Mouse (Mus musculus) MEL (cell line): ENCODE data around the gene Cmbl. TPM values are rescaled to one million over a fixed set of nuclear protein-coding genes. Genes with fewer than 3 reads are reported as not detected.

Experiments used
- DNase-seq: peaks from one replicate; pipeline ENCODE4 v3.0.0; 2011; ENCODE audit warnings: low read depth, low spot score
- H3K27ac ChIP-seq: 2 replicates; pipeline ENCODE4 v1.5.1; 2012; ENCODE audit warnings: low read depth, mild to moderate bottlenecking, control low read depth, low read length, moderate library complexity; ENCODE audit not compliant: control insufficient read depth
- H3K27me3 ChIP-seq, 2 experiments: fragments of 150-350 bp in 1 of 2; sonication (generic) in 1 of 2; 2 replicates each; pipeline ENCODE4 v1.6.1; 2012; ENCODE audit warnings: low read length in 2 of 2, mild to moderate bottlenecking in 2 of 2, improper control_type of control experiment in 1 of 2, moderate library complexity in 1 of 2; ENCODE audit not compliant: insufficient read depth in 2 of 2, control insufficient read depth in 1 of 2
- H3K36me3 ChIP-seq, 2 experiments: 2 replicates each; pipeline ENCODE4 v1.6.1; 2012 to 2014; ENCODE audit warnings: low read length in 2 of 2, improper control_type of control experiment in 1 of 2, inconsistent platforms in 1 of 2, mild to moderate bottlenecking in 1 of 2; ENCODE audit not compliant: insufficient read depth in 2 of 2, control insufficient read depth in 1 of 2
- H3K4me1 ChIP-seq, 2 experiments: fragments of 150-350 bp in 1 of 2; sonication (generic) in 1 of 2; 2 replicates each; pipeline ENCODE4 v1.6.1; 2012; ENCODE audit warnings: low read length in 2 of 2, improper control_type of control experiment in 1 of 2, mild to moderate bottlenecking in 1 of 2; ENCODE audit not compliant: insufficient read depth in 2 of 2, control insufficient read depth in 1 of 2
- H3K4me3 ChIP-seq, 2 experiments: fragments of 150-350 bp in 1 of 2; sonication (generic) in 1 of 2; 2 replicates each; pipeline ENCODE4 v1.5.1; 2012; ENCODE audit warnings: low read depth in 2 of 2, low read length in 2 of 2, mild to moderate bottlenecking in 2 of 2, moderate library complexity in 2 of 2, control low read depth in 1 of 2, improper control_type of control experiment in 1 of 2; ENCODE audit not compliant: control insufficient read depth in 1 of 2, insufficient read depth in 1 of 2
- H3K79me2 ChIP-seq: 2 replicates; pipeline ENCODE4 v1.6.1; 2012; ENCODE audit warnings: mild to moderate bottlenecking, low read length, moderate library complexity; ENCODE audit not compliant: control insufficient read depth, poor library complexity, insufficient read depth
- H3K9ac ChIP-seq: 2 replicates; pipeline ENCODE4 v1.6.1; 2012; ENCODE audit warnings: low read depth, mild to moderate bottlenecking, control low read depth, low read length, moderate library complexity; ENCODE audit not compliant: control insufficient read depth, poor library complexity, severe bottlenecking
- H3K9me3 ChIP-seq: fragments of 150-350 bp; sonication (generic); replicated peaks from 2 replicates; pipeline ENCODE4 v1.6.1; 2012; ENCODE audit warnings: mild to moderate bottlenecking, low read length, improper control_type of control experiment, moderate library complexity; ENCODE audit not compliant: insufficient read depth
- BHLHE40 ChIP-seq: IDR thresholded peaks from 2 replicates; pipeline ENCODE4 v1.6.1; 2012; ENCODE audit warnings: low read depth, mild to moderate bottlenecking, inconsistent platforms, low read length, improper control_type of control experiment, borderline replicate concordance
- CHD2 ChIP-seq: IDR thresholded peaks from 2 replicates; pipeline ENCODE4 v1.6.1; 2011; ENCODE audit warnings: low read length, improper control_type of control experiment
- E2F4 ChIP-seq: IDR thresholded peaks from 2 replicates; pipeline ENCODE4 v1.6.1; 2011; ENCODE audit warnings: low read depth, low read length, improper control_type of control experiment, borderline replicate concordance
- EP300 ChIP-seq, 2 experiments: IDR thresholded peaks; 2 replicates each; pipeline ENCODE4 v1.6.1; 2011; ENCODE audit warnings: improper control_type of control experiment in 2 of 2, low read length in 2 of 2, low read depth in 1 of 2, mild to moderate bottlenecking in 1 of 2
- ETS1 ChIP-seq: IDR thresholded peaks from 2 replicates; pipeline ENCODE4 v1.6.1; 2012; ENCODE audit warnings: low read depth, mild to moderate bottlenecking, inconsistent platforms, low read length, improper control_type of control experiment, moderate library complexity
- GABPA ChIP-seq: IDR thresholded peaks from 2 replicates; pipeline ENCODE4 v1.6.1; 2012; ENCODE audit warnings: low read depth, mild to moderate bottlenecking, inconsistent platforms, low read length, improper control_type of control experiment, moderate library complexity
- GATA1 ChIP-seq: IDR thresholded peaks from 2 replicates; pipeline ENCODE4 v1.6.1; 2011; ENCODE audit warnings: low read depth, low read length, improper control_type of control experiment
- HCFC1 ChIP-seq: IDR thresholded peaks from 2 replicates; pipeline ENCODE4 v1.6.1; 2012; ENCODE audit warnings: low read depth, mild to moderate bottlenecking, inconsistent platforms, low read length, improper control_type of control experiment, moderate library complexity
- MAZ ChIP-seq: IDR thresholded peaks from 2 replicates; pipeline ENCODE4 v1.6.1; 2012; ENCODE audit warnings: low read depth, mild to moderate bottlenecking, inconsistent platforms, low read length, improper control_type of control experiment
- MEF2A ChIP-seq: IDR thresholded peaks from 2 replicates; pipeline ENCODE4 v1.6.1; 2014; ENCODE audit warnings: low read depth, mild to moderate bottlenecking, inconsistent platforms, low read length, improper control_type of control experiment; ENCODE audit not compliant: poor library complexity, insufficient replicate concordance, severe bottlenecking; ENCODE audit errors: extremely low read depth
- MXI1 ChIP-seq: IDR thresholded peaks from 2 replicates; pipeline ENCODE4 v1.6.1; 2011; ENCODE audit warnings: mild to moderate bottlenecking, low read depth, low read length, improper control_type of control experiment
- MYB ChIP-seq: IDR thresholded peaks from 2 replicates; pipeline ENCODE4 v1.6.1; 2011; ENCODE audit warnings: mild to moderate bottlenecking, low read depth, low read length, improper control_type of control experiment
- NELFE ChIP-seq: IDR thresholded peaks from 2 replicates; pipeline ENCODE4 v1.6.1; 2011; ENCODE audit warnings: low read depth, low read length, improper control_type of control experiment
- NRF1 ChIP-seq: IDR thresholded peaks from 2 replicates; pipeline ENCODE4 v1.6.1; 2014; ENCODE audit warnings: low read depth, mild to moderate bottlenecking, inconsistent platforms, low read length, improper control_type of control experiment, moderate library complexity; ENCODE audit not compliant: poor library complexity, insufficient read depth, severe bottlenecking
- POLR2A ChIP-seq, 2 experiments: IDR thresholded peaks; 2 replicates each; pipeline ENCODE4 v1.6.1; 2011 to 2012; ENCODE audit warnings: low read length in 2 of 2, mild to moderate bottlenecking in 2 of 2, control low read depth in 1 of 2, improper control_type of control experiment in 1 of 2, low read depth in 1 of 2, moderate library complexity in 1 of 2; ENCODE audit not compliant: control insufficient read depth in 1 of 2, insufficient read depth in 1 of 2, poor library complexity in 1 of 2
- POLR2AphosphoS2 ChIP-seq: IDR thresholded peaks from 2 replicates; pipeline ENCODE4 v1.6.1; 2011; ENCODE audit warnings: low read length, improper control_type of control experiment
- POLR2AphosphoS5 ChIP-seq: IDR thresholded peaks from 2 replicates; pipeline ENCODE4 v1.6.1; 2012; ENCODE audit warnings: low read depth, borderline replicate concordance, mild to moderate bottlenecking, inconsistent platforms, low read length, moderate library complexity, mixed read lengths
- RCOR1 ChIP-seq: IDR thresholded peaks from 2 replicates; pipeline ENCODE4 v1.6.1; 2012; ENCODE audit warnings: low read depth, mild to moderate bottlenecking, inconsistent platforms, low read length, improper control_type of control experiment
- SIN3A ChIP-seq: IDR thresholded peaks from 2 replicates; pipeline ENCODE4 v1.6.1; 2012; ENCODE audit warnings: low read length, improper control_type of control experiment, inconsistent platforms
- TAL1 ChIP-seq: IDR thresholded peaks from 2 replicates; pipeline ENCODE4 v1.6.1; 2012; ENCODE audit warnings: mild to moderate bottlenecking, inconsistent platforms, low read length, moderate library complexity, mixed read lengths
- TBP ChIP-seq: IDR thresholded peaks from 2 replicates; pipeline ENCODE4 v1.8.0; 2011; ENCODE audit warnings: low read depth, low read length, improper control_type of control experiment
- TCF12 ChIP-seq: IDR thresholded peaks from 2 replicates; pipeline ENCODE4 v1.6.1; 2014; ENCODE audit warnings: low read depth, mild to moderate bottlenecking, inconsistent platforms, low read length, improper control_type of control experiment, moderate library complexity
- UBTF ChIP-seq: IDR thresholded peaks from 2 replicates; pipeline ENCODE4 v1.6.1; 2012; ENCODE audit warnings: low read depth, mild to moderate bottlenecking, inconsistent platforms, low read length, improper control_type of control experiment, moderate library complexity, borderline replicate concordance; ENCODE audit not compliant: insufficient read depth
- USF1 ChIP-seq: IDR thresholded peaks from 2 replicates; pipeline ENCODE4 v1.6.1; 2014; ENCODE audit warnings: low read depth, mild to moderate bottlenecking, inconsistent platforms, low read length, improper control_type of control experiment, moderate library complexity
- ZC3H11A ChIP-seq: IDR thresholded peaks from 2 replicates; pipeline ENCODE4 v1.6.1; 2012; ENCODE audit warnings: low read depth, mild to moderate bottlenecking, inconsistent platforms, low read length, improper control_type of control experiment
- ZNF384 ChIP-seq: IDR thresholded peaks from 2 replicates; pipeline ENCODE4 v1.6.1; 2012; ENCODE audit warnings: low read depth, mild to moderate bottlenecking, inconsistent platforms, low read length, improper control_type of control experiment
- polyA plus RNA-seq, 2 experiments: library from polyadenylated mRNA; stranded (reverse) in 1 of 2; unstranded in 1 of 2; fragments of >175 nt in 1 of 2; fragments of >200 nt in 1 of 2; gene quantifications; 2 replicates each; pipeline versions ENCODE4 v1.2.1 to v1.2.4; 2012; ENCODE audit warnings: low replicate concordance in 2 of 2, low read depth in 1 of 2; ENCODE audit not compliant: insufficient read length in 2 of 2, insufficient read depth in 1 of 2, missing spikeins in 1 of 2
- total RNA-seq: library from RNA; depleted of rRNA; stranded (reverse); fragments of 300-350 nt; gene quantifications from 2 replicates; pipeline ENCODE4 v1.2.3, GENCODE M21; 2012

Cmbl gene
- total and polyA plus RNA-seq, 3 experiments, result 0.22 to 0.31 TPM; not detected in 1

GRCm38 (mm10) chr15:31571906-31572722 is 6.9 kb downstream of the Cmbl start:
- Histone ChIP-seq H3K4me3 (no peak overlapping the region), H3K36me3 (peaks cover 0 to 19% of the 10 kb centered on the region in 2 experiments; a peak in 2 of 4 replicates), H3K79me2 (no peaks in the 10 kb centered on the region), H3K9me3 (no peaks in the 10 kb centered on the region), H3K27ac (no peak overlapping the region)
- peak; percentile 53 for DNase-seq
- TF ChIP-seq POLR2AphosphoS2 (no peak), MAZ (no peak), E2F4 (no peak), UBTF (no peak), NELFE (no peak)
- TF ChIP-seq, all 39 proteins: peak for 0
- H3K27me3 ChIP-seq, result no peaks in the 10 kb centered on the region
- H3K9ac ChIP-seq, result no peak overlapping the region
- peaks cover 12 to 29% of the 10 kb centered on the region in 2 experiments for H3K4me1 ChIP-seq

DNA sequence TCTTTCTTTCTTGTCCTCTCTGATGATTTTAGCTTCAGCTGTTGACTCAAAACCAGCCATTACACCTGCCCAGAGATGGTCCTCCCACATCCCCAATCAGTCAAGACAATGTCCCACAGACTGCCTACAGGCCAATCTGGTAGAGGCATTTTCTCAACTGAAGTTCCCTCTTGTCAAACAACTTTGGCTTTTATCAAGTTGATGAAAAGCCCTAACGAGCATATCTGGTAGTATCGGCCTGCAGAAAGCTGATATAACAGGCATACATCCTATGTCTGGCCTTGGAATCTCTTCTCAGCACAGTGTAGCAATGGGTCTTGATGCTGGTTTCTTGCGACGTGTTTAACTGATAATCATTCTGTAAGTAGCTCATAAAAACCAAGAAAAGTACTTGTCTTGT is 8.1 kb downstream of the Cmbl start:
- DNase-seq, result peak; percentile 75
- TF ChIP-seq RCOR1 (peak; percentile 68), ZNF384 (no peak), TBP (0 out of 2 replicates have a peak, but pooled peaks have one; percentile 42), MXI1 (peak; percentile 30; the same call in 1 of the 2 replicates), SIN3A (peak; percentile 66; the same call in 1 of the 2 replicates), TCF12 (peak; percentile 87), EP300 (IDR thresholded peaks at IDR 0.05; ENCODE audit: low read depth in 1 of 2, low read length in 2 of 2) (peak in 1 of 2 experiments; percentile 84; a peak in 3 of 4 replicates), ZC3H11A (0 out of 2 replicates have a peak, but pooled peaks have one; percentile 1), GABPA (no peak), MAZ (0 out of 2 replicates have a peak, but pooled peaks have one; percentile 37), POLR2AphosphoS5 (no peak), MEF2A (no peak), ETS1 (0 out of 2 replicates have a peak, but pooled peaks have one; percentile 37), USF1 (no peak), POLR2AphosphoS2 (no peak), E2F4 (no peak), GATA1 (peak; percentile 86), POLR2A (IDR thresholded peaks at IDR 0.05; ENCODE audit: control insufficient read depth in 1 of 2, insufficient read depth in 1 of 2, low read depth in 1 of 2, low read length in 2 of 2, poor library complexity in 1 of 2) (no peak), TAL1 (peak; percentile 29; the same call in 1 of the 2 replicates), NRF1 (no peak), BHLHE40 (no peak; the same call in 1 of the 2 replicates), HCFC1 (0 out of 2 replicates have a peak, but pooled peaks have one; percentile 38), MYB (peak; percentile 53; the same call in 1 of the 2 replicates), CHD2 (no peak)
- TF ChIP-seq, all 39 proteins: peak for 13
- H3K27ac ChIP-seq, result peak overlapping the region; percentile 68
- no peaks in the 10 kb centered on the region for H3K9me3 ChIP-seq
- H3K9ac ChIP-seq, result no peak overlapping the region
- H3K4me3 ChIP-seq, result no peak overlapping the region
- peaks cover 12 to 29% of the 10 kb centered on the region in 2 experiments for H3K4me1 ChIP-seq
- no peaks in the 10 kb centered on the region for H3K79me2 ChIP-seq
- peaks cover 0 to 19% of the 10 kb centered on the region in 2 experiments; a peak in 2 of 4 replicates for H3K36me3 ChIP-seq
- H3K27me3 ChIP-seq, result no peaks in the 10 kb centered on the region
